Mouse (Mus musculus): ENCODE data around the gene Mecom. TPM values are rescaled to one million over a fixed set of nuclear protein-coding genes. Genes with fewer than 3 reads are reported as not detected.
"Not testable (repeated sequence)": the region's sequence is repeated elsewhere in the genome, so short reads cannot be mapped to it uniquely, and the experiment has no call there.

The Mecom gene
- polyA plus RNA-seq, 1 experiment from 2014 or later = 77.5 TPM

- WGBS = 23% methylated on average over 5 of the region's 5 CpGs
- DNase-seq (peak; percentile 71), ATAC-seq (ENCODE audit: insufficient read depth) (peak; percentile 61; the same call in 1 of the 2 replicates)
- no peaks in the 10 kb centered on the region for H3K27me3 ChIP-seq (ENCODE audit: insufficient read depth, low read length)
- no peak overlapping the region for H3K4me2 ChIP-seq
- H3K36me3 ChIP-seq (ENCODE audit: insufficient read depth) = no peaks in the 10 kb centered on the region
- 0 out of 2 replicates have a peak overlapping the region, but pooled peaks have one; percentile 0 for H3K27ac ChIP-seq (ENCODE audit: low read depth)
- H3K4me1 ChIP-seq (ENCODE audit: insufficient read depth) = 0 out of 2 replicates have a peak, but pooled peaks cover 4% of the 10 kb centered on the region
- no peaks in the 10 kb centered on the region for H3K9me3 ChIP-seq (ENCODE audit: low read depth, low read length)
- no peak overlapping the region for H3K4me3 ChIP-seq (ENCODE audit: low read depth, low read length)
- no peak for TF ChIP-seq CTCF (IDR thresholded peaks at IDR 0.05; ENCODE audit: low read depth)
- H3K9ac ChIP-seq = no peak overlapping the region
These were observed 3.5 kb downstream of the Mecom start for GRCm38 (mm10) chr3:30544305-30544704.

DNA sequence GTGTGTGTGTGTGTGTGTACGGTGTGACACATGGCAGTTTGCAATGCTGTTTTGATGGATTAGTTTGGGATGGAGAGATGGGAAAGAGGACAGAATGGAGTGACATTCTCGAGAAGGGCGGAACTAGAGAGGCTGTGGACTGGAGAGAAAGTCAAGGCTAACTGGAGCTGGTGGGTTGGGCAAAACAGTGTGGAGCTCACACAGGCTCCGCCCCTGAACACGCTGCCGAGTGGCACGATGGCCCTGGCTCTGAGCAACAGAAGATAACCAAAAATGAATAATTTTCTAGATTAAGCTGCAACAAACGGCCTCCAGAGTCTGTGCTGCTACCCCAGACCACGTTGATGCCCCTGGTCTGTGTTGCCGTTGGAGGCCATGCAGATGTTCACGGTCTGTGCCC, 12.0 kb downstream of the Mecom start:
- H3K4me2 ChIP-seq = no peak overlapping the region
- 72% methylated on average over 11 of the region's 11 CpGs for WGBS
- no peaks in the 10 kb centered on the region for H3K27me3 ChIP-seq (ENCODE audit: insufficient read depth, low read length)
- ATAC-seq (ENCODE audit: insufficient read depth) = no peak
- no peak overlapping the region for H3K4me3 ChIP-seq (ENCODE audit: low read depth, low read length)
- H3K9me3 ChIP-seq (ENCODE audit: low read depth, low read length) = no peaks in the 10 kb centered on the region
- H3K36me3 ChIP-seq (ENCODE audit: insufficient read depth) = no peaks in the 10 kb centered on the region
- TF ChIP-seq CTCF (IDR thresholded peaks at IDR 0.05; ENCODE audit: low read depth) = no peak
- DNase-seq = no peak
- no peak overlapping the region for H3K9ac ChIP-seq
- H3K27ac ChIP-seq (ENCODE audit: low read depth) = no peak overlapping the region
- H3K4me1 ChIP-seq (ENCODE audit: insufficient read depth) = no peaks in the 10 kb centered on the region

DNA sequence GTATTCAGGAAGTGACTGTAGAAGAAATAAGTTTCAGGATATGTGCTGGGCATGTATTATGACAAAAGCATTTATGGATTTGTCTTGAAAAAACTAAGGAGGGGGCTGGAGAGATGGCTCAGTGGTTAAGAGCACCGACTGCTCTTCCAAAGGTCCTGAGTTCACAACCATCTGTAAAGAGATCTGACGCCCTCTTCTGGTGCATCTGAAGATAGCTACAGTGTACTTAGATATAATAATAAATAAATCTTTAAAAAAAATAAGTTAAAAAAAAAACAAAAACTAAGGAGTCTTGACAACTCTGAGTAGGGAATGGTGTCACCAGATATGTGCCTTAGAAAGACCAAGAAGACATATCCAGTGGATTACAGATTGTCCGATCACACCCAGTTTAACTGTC, 27.1 kb downstream of the Mecom start:
- H3K27me3 ChIP-seq (ENCODE audit: insufficient read depth, low read length); DNase-seq; H3K27ac ChIP-seq (ENCODE audit: low read depth); H3K4me2 ChIP-seq; H3K36me3 ChIP-seq (ENCODE audit: insufficient read depth); H3K4me1 ChIP-seq (ENCODE audit: insufficient read depth); H3K9ac ChIP-seq; H3K9me3 ChIP-seq (ENCODE audit: low read depth, low read length); ATAC-seq (ENCODE audit: insufficient read depth); H3K4me3 ChIP-seq (ENCODE audit: low read depth, low read length): not testable (repeated sequence)
- 50% methylated on average over 3 of the region's 3 CpGs for WGBS

- ATAC-seq (ENCODE audit: insufficient read depth) = no peak
- 52% methylated on average over 1 of the region's 1 CpGs for WGBS
These were observed 28.4 kb downstream of the Mecom start for GRCm38 (mm10) chr3:30519425-30519824.

GRCm38 (mm10) chr3:30515795-30516170, 32.0 kb downstream of the Mecom start:
- H3K9me3 ChIP-seq (ENCODE audit: low read depth, low read length) = no peaks in the 10 kb centered on the region
- H3K9ac ChIP-seq = peak overlapping the region; percentile 9; the same call in 1 of the 2 replicates
- peaks cover 45% of the 10 kb centered on the region for H3K27me3 ChIP-seq (ENCODE audit: insufficient read depth, low read length)
- H3K27ac ChIP-seq (ENCODE audit: low read depth) = peak overlapping the region; percentile 97; the same call in 1 of the 2 replicates
- TF ChIP-seq CTCF (IDR thresholded peaks at IDR 0.05; ENCODE audit: low read depth) = no peak
- peaks cover 3% of the 10 kb centered on the region; the same call in 1 of the 2 replicates for H3K4me1 ChIP-seq (ENCODE audit: insufficient read depth)
- DNase-seq = no peak
- WGBS = 9% methylated on average over 9 of the region's 9 CpGs
- H3K4me3 ChIP-seq (ENCODE audit: low read depth, low read length) = peak overlapping the region; percentile 52
- ATAC-seq (ENCODE audit: insufficient read depth) = no peak
- H3K4me2 ChIP-seq = peak overlapping the region; percentile 92
- no peaks in the 10 kb centered on the region for H3K36me3 ChIP-seq (ENCODE audit: insufficient read depth)

More at GRCm38 (mm10) chr3:30519425-30519824, 28.4 kb downstream of the Mecom start:
- H3K36me3 ChIP-seq (ENCODE audit: insufficient read depth) = no peaks in the 10 kb centered on the region
- no peak overlapping the region for H3K4me3 ChIP-seq (ENCODE audit: low read depth, low read length)
- no peak overlapping the region for H3K9ac ChIP-seq
- H3K4me1 ChIP-seq (ENCODE audit: insufficient read depth) = no peaks in the 10 kb centered on the region; the same call in 1 of the 2 replicates
- no peak for DNase-seq
- no peaks in the 10 kb centered on the region; the same call in 1 of the 2 replicates for H3K9me3 ChIP-seq (ENCODE audit: low read depth, low read length)
- H3K4me2 ChIP-seq = no peak overlapping the region
- TF ChIP-seq CTCF (IDR thresholded peaks at IDR 0.05; ENCODE audit: low read depth) = no peak
- H3K27me3 ChIP-seq (ENCODE audit: insufficient read depth, low read length) = peaks cover 15% of the 10 kb centered on the region; the same call in 1 of the 2 replicates
- H3K27ac ChIP-seq (ENCODE audit: low read depth) = no peak overlapping the region

GRCm38 (mm10) chr3:30514901-30515794, 32.7 kb downstream of the Mecom start:
- peaks cover 4% of the 10 kb centered on the region; the same call in 1 of the 2 replicates for H3K4me1 ChIP-seq (ENCODE audit: insufficient read depth)
- peak overlapping the region; percentile 52 for H3K4me3 ChIP-seq (ENCODE audit: low read depth, low read length)
- H3K27me3 ChIP-seq (ENCODE audit: insufficient read depth, low read length) = peaks cover 52% of the 10 kb centered on the region
- WGBS = under 1% methylated on average over 62 of the region's 62 CpGs
- peak; percentile 95 for ATAC-seq (ENCODE audit: insufficient read depth)
- H3K4me2 ChIP-seq = peak overlapping the region; percentile 92
- no peaks in the 10 kb centered on the region for H3K9me3 ChIP-seq (ENCODE audit: low read depth, low read length)
- peak; percentile 91 for DNase-seq
- peak; percentile 70 for TF ChIP-seq CTCF (IDR thresholded peaks at IDR 0.05; ENCODE audit: low read depth)
- H3K9ac ChIP-seq = peak overlapping the region; percentile 70
- no peaks in the 10 kb centered on the region for H3K36me3 ChIP-seq (ENCODE audit: insufficient read depth)
- H3K27ac ChIP-seq (ENCODE audit: low read depth) = peak overlapping the region; percentile 97

DNA sequence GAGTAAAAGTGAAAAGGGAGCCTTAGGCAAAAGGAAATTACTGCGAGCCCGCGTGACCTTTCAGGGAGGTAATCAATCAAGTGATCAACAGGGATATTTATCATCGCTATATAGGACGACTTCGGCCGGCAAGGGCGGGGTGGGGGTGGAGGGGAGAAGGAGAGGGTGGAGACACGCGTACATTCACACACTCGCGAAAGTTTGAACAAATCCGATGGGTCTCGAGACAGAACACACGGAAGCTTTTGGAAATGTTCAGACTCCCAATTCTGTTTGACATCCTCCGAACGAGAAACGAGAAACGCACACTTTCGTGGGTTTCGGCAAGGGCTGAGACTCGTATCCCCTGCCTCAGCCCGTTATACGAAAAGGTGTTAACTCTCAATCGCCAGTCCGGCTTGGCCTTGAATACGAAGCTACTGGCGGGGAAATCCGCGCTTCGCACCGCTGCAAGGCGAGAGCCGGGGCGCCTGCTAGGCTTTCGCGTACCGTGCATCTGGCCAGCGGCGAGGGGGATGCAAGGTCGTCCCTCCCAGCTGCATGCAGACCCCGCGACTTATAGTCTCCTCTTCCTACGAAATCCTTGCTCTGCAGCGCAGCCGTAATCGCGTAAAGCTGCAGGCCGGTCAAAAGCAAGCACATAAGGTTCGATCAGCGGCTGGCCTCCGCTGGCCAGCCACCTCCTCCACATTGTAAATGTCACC, 33.6 kb downstream of the Mecom start:
- Histone ChIP-seq H3K36me3 (ENCODE audit: insufficient read depth) (no peaks in the 10 kb centered on the region), H3K27ac (ENCODE audit: low read depth) (peak overlapping the region; percentile 97), H3K4me3 (ENCODE audit: low read depth, low read length) (peak overlapping the region; percentile 52), H3K9me3 (ENCODE audit: low read depth, low read length) (no peaks in the 10 kb centered on the region), H3K4me2 (peak overlapping the region; percentile 92), H3K9ac (peak overlapping the region; percentile 70), H3K4me1 (ENCODE audit: insufficient read depth) (peaks cover 4% of the 10 kb centered on the region; the same call in 1 of the 2 replicates), H3K27me3 (ENCODE audit: insufficient read depth, low read length) (peaks cover 57% of the 10 kb centered on the region)
- ATAC-seq (ENCODE audit: insufficient read depth) (no peak), DNase-seq (peak; percentile 72)
- WGBS = under 1% methylated on average over 52 of the region's 52 CpGs
- TF ChIP-seq CTCF (IDR thresholded peaks at IDR 0.05; ENCODE audit: low read depth) = no peak
